Mouse (Mus musculus): ENCODE results near the gene Fut11. TPM values are rescaled to one million over a fixed set of nuclear protein-coding genes. Genes with fewer than 3 reads are reported as not detected.

The Fut11 gene
- total and polyA plus RNA-seq, 3 experiments: 0.69 to 1.8 TPM; not detected in 1

GRCm38 (mm10) chr14:20698515-20698914 is 3.7 kb downstream of the Fut11 start (continued):
- TF ChIP-seq SIN3A (IDR thresholded peaks at IDR 0.05; ENCODE audit: low read length) (peak; percentile 94), ZNF384 (IDR thresholded peaks at IDR 0.05; ENCODE audit: low read depth, low read length) (no peak), UBTF (IDR thresholded peaks at IDR 0.05; ENCODE audit: borderline replicate concordance, insufficient read depth, low read depth, low read length) (no peak), ZKSCAN1 (IDR thresholded peaks at IDR 0.05; ENCODE audit: low read depth, low read length) (no peak), CHD2 (IDR thresholded peaks at IDR 0.05; ENCODE audit: low read length) (no peak), POLR2A (IDR thresholded peaks at IDR 0.05; ENCODE audit: control insufficient read depth in 1 of 2, insufficient read depth in 1 of 2, low read depth in 1 of 2, low read length in 2 of 2, poor library complexity in 1 of 2) (no peak), ETS1 (IDR thresholded peaks at IDR 0.05; ENCODE audit: low read depth, low read length) (peak; percentile 95), E2F4 (IDR thresholded peaks at IDR 0.05; ENCODE audit: borderline replicate concordance, low read depth, low read length) (0 out of 2 replicates have a peak, but pooled peaks have one; percentile 31), MAZ (IDR thresholded peaks at IDR 0.05; ENCODE audit: low read depth, low read length) (no peak), RAD21 (IDR thresholded peaks at IDR 0.05; ENCODE audit: low read depth, low read length) (no peak), MEF2A (IDR thresholded peaks at IDR 0.05; ENCODE audit: extremely low read depth, insufficient replicate concordance, low read depth, low read length, poor library complexity, severe bottlenecking) (peak; percentile 93; the same call in 1 of the 2 replicates)

GRCm38 (mm10) chr14:20700362-20700761 is 5.6 kb downstream of the Fut11 start:
- no peaks in the 10 kb centered on the region for H3K9me3 ChIP-seq (replicated peaks; ENCODE audit: insufficient read depth, low read length)
- peaks cover 2 to 52% of the 10 kb centered on the region in 2 experiments; a peak in 3 of 4 replicates for H3K36me3 ChIP-seq (ENCODE audit: control insufficient read depth in 1 of 2, insufficient read depth in 2 of 2, low read length in 2 of 2)
- no peak overlapping the region for H3K4me3 ChIP-seq (ENCODE audit: control insufficient read depth in 1 of 2, insufficient read depth in 1 of 2, low read depth in 2 of 2, low read length in 2 of 2)
- no peak overlapping the region for H3K27ac ChIP-seq (ENCODE audit: control insufficient read depth, low read depth, low read length)
- H3K9ac ChIP-seq (ENCODE audit: control insufficient read depth, low read depth, low read length, poor library complexity, severe bottlenecking): no peak overlapping the region
- no peaks in the 10 kb centered on the region for H3K27me3 ChIP-seq (ENCODE audit: control insufficient read depth in 1 of 2, insufficient read depth in 2 of 2, low read length in 2 of 2)
- TF ChIP-seq MXI1 (IDR thresholded peaks at IDR 0.05; ENCODE audit: low read depth, low read length) (no peak), NELFE (IDR thresholded peaks at IDR 0.05; ENCODE audit: low read depth, low read length) (no peak), POLR2AphosphoS2 (IDR thresholded peaks at IDR 0.05; ENCODE audit: low read length) (no peak), MAZ (IDR thresholded peaks at IDR 0.05; ENCODE audit: low read depth, low read length) (no peak)
- peaks cover 55% of the 10 kb centered on the region for H3K79me2 ChIP-seq (ENCODE audit: control insufficient read depth, insufficient read depth, low read length, poor library complexity)
- DNase-seq (ENCODE audit: low read depth, low spot score): no peak
- peaks cover 20 to 28% of the 10 kb centered on the region in 2 experiments for H3K4me1 ChIP-seq (ENCODE audit: control insufficient read depth in 1 of 2, insufficient read depth in 2 of 2, low read length in 2 of 2)

GRCm38 (mm10) chr14:20701554-20701953 is 6.8 kb downstream of the Fut11 start:
- no peak overlapping the region; the same call in 1 of the 2 replicates for H3K27ac ChIP-seq (ENCODE audit: control insufficient read depth, low read depth, low read length)
- H3K4me3 ChIP-seq (ENCODE audit: control insufficient read depth in 1 of 2, insufficient read depth in 1 of 2, low read depth in 2 of 2, low read length in 2 of 2): peak overlapping the region; percentile 53 to 73
- H3K9ac ChIP-seq (ENCODE audit: control insufficient read depth, low read depth, low read length, poor library complexity, severe bottlenecking): peak overlapping the region; percentile 93
- H3K4me1 ChIP-seq (ENCODE audit: control insufficient read depth in 1 of 2, insufficient read depth in 2 of 2, low read length in 2 of 2): peaks cover 20 to 28% of the 10 kb centered on the region in 2 experiments
- H3K9me3 ChIP-seq (replicated peaks; ENCODE audit: insufficient read depth, low read length): no peaks in the 10 kb centered on the region
- H3K79me2 ChIP-seq (ENCODE audit: control insufficient read depth, insufficient read depth, low read length, poor library complexity): peaks cover 46% of the 10 kb centered on the region
- TF ChIP-seq MYC (IDR thresholded peaks at IDR 0.05; ENCODE audit: low read depth, low read length) (no peak), POLR2A (IDR thresholded peaks at IDR 0.05; ENCODE audit: control insufficient read depth in 1 of 2, insufficient read depth in 1 of 2, low read depth in 1 of 2, low read length in 2 of 2, poor library complexity in 1 of 2) (no peak), NRF1 (IDR thresholded peaks at IDR 0.05; ENCODE audit: insufficient read depth, low read depth, low read length, poor library complexity, severe bottlenecking) (no peak), JUND (IDR thresholded peaks at IDR 0.05; ENCODE audit: low read depth, low read length) (no peak), MXI1 (IDR thresholded peaks at IDR 0.05; ENCODE audit: low read depth, low read length) (0 out of 2 replicates have a peak, but pooled peaks have one; percentile 29)
- H3K27me3 ChIP-seq (ENCODE audit: control insufficient read depth in 1 of 2, insufficient read depth in 2 of 2, low read length in 2 of 2): no peaks in the 10 kb centered on the region
- H3K36me3 ChIP-seq (ENCODE audit: control insufficient read depth in 1 of 2, insufficient read depth in 2 of 2, low read length in 2 of 2): peaks cover 0 to 53% of the 10 kb centered on the region in 2 experiments; a peak in 3 of 4 replicates
- no peak for DNase-seq (ENCODE audit: low read depth, low spot score)

Measured in MEL (cell line).